Mouse (Mus musculus) lung, embryonic 14.5 days (tissue): ENCODE data around the gene Them7. TPM values are rescaled to one million over a fixed set of nuclear protein-coding genes. Genes with fewer than 3 reads are reported as not detected.

Experiments
- ATAC-seq: fragments of 200-750 bp; cut with Nextera tagmentation; 2 replicates; pipeline ENCODE4 v1.8.0; 2017; ENCODE audit warnings: mild to moderate bottlenecking, moderate TSS enrichment, moderate library complexity; ENCODE audit not compliant: insufficient read depth
- DNase-seq: peaks from one replicate; pipeline ENCODE4 v3.0.0-alpha.2; 2015
- H3K27ac ChIP-seq: fragments of 300-500 bp; sonication (generic); 2 replicates; pipeline ENCODE4 v1.5.1; 2014; ENCODE audit warnings: low read depth, mild to moderate bottlenecking, moderate library complexity
- H3K27me3 ChIP-seq: fragments of 300-500 bp; sonication (generic); 2 replicates; pipeline ENCODE4 v1.6.1; 2014; ENCODE audit warnings: low read length, control low read depth; ENCODE audit not compliant: insufficient read depth
- H3K36me3 ChIP-seq: fragments of 300-500 bp; sonication (generic); 2 replicates; pipeline ENCODE4 v1.6.1; 2014; ENCODE audit warnings: control low read depth; ENCODE audit not compliant: insufficient read depth
- H3K4me1 ChIP-seq: fragments of 300-500 bp; sonication (generic); 2 replicates; pipeline ENCODE4 v1.6.1; 2014; ENCODE audit warnings: antibody characterized with exemption, control low read depth; ENCODE audit not compliant: insufficient read depth
- H3K4me2 ChIP-seq: fragments of 300-500 bp; sonication (generic); 2 replicates; pipeline ENCODE4 v1.6.1; 2014; ENCODE audit warnings: mild to moderate bottlenecking
- H3K4me3 ChIP-seq: fragments of 300-500 bp; sonication (generic); 2 replicates; pipeline ENCODE4 v1.5.1; 2014; ENCODE audit warnings: low read depth, low read length
- H3K9ac ChIP-seq: fragments of 300-500 bp; sonication (generic); 2 replicates; pipeline ENCODE4 v1.6.1; 2014
- H3K9me3 ChIP-seq: fragments of 300-500 bp; sonication (generic); 2 replicates; pipeline ENCODE4 v1.6.1; 2016; ENCODE audit warnings: low read depth, low read length, control low read depth
- CTCF ChIP-seq: IDR thresholded peaks from 2 replicates; pipeline ENCODE4 v1.5.1; 2016; ENCODE audit warnings: antibody characterized with exemption, low read depth
- WGBS: fragments of 180-500 bp; shearing (Covaris S2); extraction: QIAGEN DNeasy Blood & Tissue Kit; methylation state at CpG from one replicate; pipeline ENCODE4 v1.1.7; 2014; 5-methylcytosine and 5-hydroxymethylcytosine counted together
- polyA plus RNA-seq: library from polyadenylated mRNA; unstranded; fragments of >200 nt; fragmentation: Nextera tagmentation; extraction: Ambion mirVana; gene quantifications from 2 replicates; pipeline ENCODE4 v1.2.1, GENCODE M21; 2014

Them7 gene
- polyA plus RNA-seq, 1 experiment from 2014 or later: 0.18 TPM

DNA sequence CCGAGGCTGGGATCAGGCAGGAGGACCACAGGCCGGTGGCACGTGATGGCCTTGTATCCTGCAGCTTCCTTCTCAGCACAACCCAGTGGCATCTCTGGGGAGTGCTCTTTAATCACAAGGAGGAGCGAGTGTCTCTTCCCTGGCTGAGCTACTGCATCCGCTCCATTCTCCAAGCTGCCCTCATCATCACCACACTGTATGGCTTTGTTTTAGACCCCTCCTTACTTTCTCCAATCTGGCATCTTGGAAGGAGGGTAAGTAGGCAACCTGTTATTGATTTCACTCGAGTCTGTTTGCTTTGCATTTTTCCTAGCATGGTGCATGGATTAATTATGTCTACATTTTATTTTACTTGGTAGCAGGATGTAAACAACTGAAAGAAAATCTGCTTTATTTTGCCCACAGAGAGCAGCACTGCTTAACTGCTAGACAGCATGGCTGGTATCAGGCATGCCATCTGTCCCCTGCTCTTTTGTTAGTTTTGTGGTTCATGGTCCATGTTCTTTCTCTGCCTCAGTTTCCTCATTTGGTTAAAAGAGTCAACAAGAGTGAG is 79.9 kb downstream of the Them7 start:
- Histone ChIP-seq H3K9ac (no peak overlapping the region), H3K27me3 (no peaks in the 10 kb centered on the region), H3K36me3 (no peaks in the 10 kb centered on the region), H3K4me2 (no peak overlapping the region), H3K9me3 (no peaks in the 10 kb centered on the region), H3K4me1 (no peaks in the 10 kb centered on the region), H3K27ac (no peak overlapping the region), H3K4me3 (no peak overlapping the region)
- no peak for DNase-seq
- 55% methylated on average over 6 of the region's 6 CpGs for WGBS
- ATAC-seq: no peak
- TF ChIP-seq CTCF: no peak

- ATAC-seq (no peak), DNase-seq (no peak)
- Histone ChIP-seq H3K9ac (no peak overlapping the region), H3K27me3 (no peaks in the 10 kb centered on the region), H3K36me3 (no peaks in the 10 kb centered on the region), H3K9me3 (no peaks in the 10 kb centered on the region), H3K4me1 (no peaks in the 10 kb centered on the region), H3K27ac (no peak overlapping the region), H3K4me2 (no peak overlapping the region), H3K4me3 (no peak overlapping the region)
- WGBS: 80% methylated on average over 6 of the region's 6 CpGs
- no peak for TF ChIP-seq CTCF
Measured at GRCm38 (mm10) chr2:105305876-105306275, 81.8 kb downstream of the Them7 start.

- peak; percentile 55 for TF ChIP-seq CTCF
- DNase-seq: peak; percentile 37
- ATAC-seq: no peak
- 36% methylated on average over 13 of the region's 13 CpGs for WGBS
- no peak overlapping the region for H3K27ac ChIP-seq
- H3K9me3 ChIP-seq: no peaks in the 10 kb centered on the region
- H3K4me2 ChIP-seq: no peak overlapping the region
- H3K4me1 ChIP-seq: no peaks in the 10 kb centered on the region
- no peak overlapping the region for H3K4me3 ChIP-seq
- no peaks in the 10 kb centered on the region for H3K36me3 ChIP-seq
- no peak overlapping the region for H3K9ac ChIP-seq
- H3K27me3 ChIP-seq: no peaks in the 10 kb centered on the region
Measured at GRCm38 (mm10) chr2:105311414-105311813, 87.3 kb downstream of the Them7 start.

DNA sequence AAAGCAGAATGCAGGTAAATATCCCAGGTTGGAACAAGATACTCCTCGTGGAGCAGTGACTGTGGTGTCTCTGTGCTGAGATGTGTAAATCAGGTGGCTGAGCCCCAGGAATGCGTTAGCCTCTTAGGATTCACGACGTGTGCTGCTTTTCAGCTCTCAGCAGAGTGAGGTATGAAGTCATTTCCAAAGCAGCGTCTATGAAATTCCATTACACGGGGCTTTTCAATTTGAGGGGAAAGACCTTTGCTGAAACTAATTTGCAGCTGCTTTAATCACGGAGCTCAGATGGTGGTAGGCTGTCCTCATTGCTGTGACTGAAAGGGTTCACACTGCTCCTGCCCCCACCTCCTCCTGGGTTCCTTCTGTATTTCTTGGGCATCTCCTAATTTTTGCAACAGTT is 87.9 kb downstream of the Them7 start:
- Histone ChIP-seq H3K4me3 (no peak overlapping the region), H3K36me3 (no peaks in the 10 kb centered on the region), H3K27ac (no peak overlapping the region), H3K9me3 (no peaks in the 10 kb centered on the region), H3K4me1 (no peaks in the 10 kb centered on the region), H3K4me2 (no peak overlapping the region), H3K27me3 (no peaks in the 10 kb centered on the region), H3K9ac (no peak overlapping the region)
- no peak for TF ChIP-seq CTCF
- WGBS: 10% methylated on average over 7 of the region's 7 CpGs
- ATAC-seq (no peak), DNase-seq (peak; percentile 9)

DNA sequence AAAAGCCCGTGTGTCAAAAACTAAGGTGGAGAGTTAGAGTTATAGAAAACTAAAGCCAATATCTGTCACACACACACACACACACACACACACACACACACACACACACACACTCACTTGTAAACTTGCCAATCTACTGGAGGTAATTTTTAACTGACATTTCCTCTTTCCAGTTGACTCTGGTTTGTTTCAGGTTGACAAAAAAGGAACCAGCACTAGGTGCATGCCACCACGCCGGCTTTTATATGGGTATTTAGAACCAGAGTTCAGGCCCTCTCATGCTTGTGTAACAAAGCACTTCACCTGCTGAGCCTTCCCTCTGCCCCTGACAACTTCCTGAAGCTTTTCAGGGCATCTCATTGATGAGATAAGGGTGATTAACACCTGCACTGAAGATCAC is 89.0 kb downstream of the Them7 start:
- 46% methylated on average over 3 of the region's 3 CpGs for WGBS
- DNase-seq (no peak), ATAC-seq (no peak)
- no peak for TF ChIP-seq CTCF
- Histone ChIP-seq H3K4me2 (no peak overlapping the region), H3K27me3 (no peaks in the 10 kb centered on the region), H3K9ac (no peak overlapping the region), H3K9me3 (no peaks in the 10 kb centered on the region), H3K36me3 (no peaks in the 10 kb centered on the region), H3K4me3 (no peak overlapping the region), H3K4me1 (no peaks in the 10 kb centered on the region), H3K27ac (no peak overlapping the region)

DNA sequence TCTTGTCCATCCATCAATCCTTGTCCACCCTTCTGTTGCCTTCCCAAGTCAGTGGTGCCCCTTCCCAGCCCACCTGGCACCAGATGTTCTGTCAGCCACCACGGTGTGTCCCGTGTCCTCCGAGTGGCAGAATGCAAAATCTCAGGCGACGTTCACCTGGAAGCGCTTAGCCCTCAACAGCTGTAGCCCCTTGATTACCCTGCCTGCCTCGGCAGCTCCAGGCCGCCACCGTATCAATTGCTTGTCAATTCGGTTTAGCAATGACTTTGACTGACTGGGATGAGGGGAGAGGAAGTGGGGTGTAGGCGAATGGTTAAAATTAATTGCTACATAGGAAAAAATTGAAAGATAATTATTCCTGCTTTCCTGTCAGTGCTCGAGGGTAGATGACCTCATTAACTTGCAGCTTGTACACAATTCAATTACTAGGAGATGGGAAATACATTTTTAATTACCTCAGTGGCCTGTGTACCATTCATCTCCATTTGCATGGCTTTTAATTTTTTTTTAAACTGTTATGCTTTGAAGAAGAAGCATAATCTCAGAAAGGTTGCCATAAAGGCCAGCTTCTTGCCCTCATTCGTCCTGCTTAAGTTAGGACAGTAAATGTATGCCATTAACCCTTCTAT is 93.5 kb downstream of the Them7 start:
- no peak for DNase-seq
- no peak for TF ChIP-seq CTCF
- no peaks in the 10 kb centered on the region for H3K27me3 ChIP-seq
- H3K4me1 ChIP-seq: no peaks in the 10 kb centered on the region
- ATAC-seq: no peak
- H3K27ac ChIP-seq: no peak overlapping the region
- no peak overlapping the region for H3K4me2 ChIP-seq
- H3K4me3 ChIP-seq: no peak overlapping the region
- 61% methylated on average over 13 of the region's 13 CpGs for WGBS
- no peak overlapping the region for H3K9ac ChIP-seq
- no peaks in the 10 kb centered on the region for H3K36me3 ChIP-seq
- H3K9me3 ChIP-seq: no peaks in the 10 kb centered on the region

DNA sequence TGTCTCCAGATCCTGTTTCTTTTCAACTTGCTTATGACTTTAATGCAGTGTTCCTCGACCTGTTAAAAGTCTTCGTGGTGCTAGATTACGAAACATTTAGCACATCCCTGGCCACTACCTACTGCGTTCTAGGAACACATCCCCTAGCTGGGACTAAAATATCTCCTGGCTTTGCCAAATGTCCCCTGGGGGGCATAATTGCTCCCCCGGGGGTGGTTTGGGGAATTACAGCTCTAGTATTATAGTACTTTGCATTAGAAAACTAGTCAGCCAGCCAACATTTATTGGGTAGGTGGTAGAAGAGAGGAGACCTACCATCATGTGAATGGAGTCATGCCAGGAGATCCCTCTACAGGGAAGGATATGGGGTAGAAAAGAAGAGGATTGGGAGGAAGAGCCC is 101.9 kb downstream of the Them7 start:
- peak; percentile 21; the same call in 1 of the 2 replicates for TF ChIP-seq CTCF
- Histone ChIP-seq H3K4me2 (no peak overlapping the region), H3K27me3 (no peaks in the 10 kb centered on the region), H3K36me3 (no peaks in the 10 kb centered on the region), H3K4me1 (no peaks in the 10 kb centered on the region), H3K4me3 (no peak overlapping the region), H3K9me3 (no peaks in the 10 kb centered on the region), H3K9ac (no peak overlapping the region), H3K27ac (no peak overlapping the region)
- WGBS: 81% methylated on average over 5 of the region's 5 CpGs
- DNase-seq (peak; percentile 11), ATAC-seq (no peak)
